ENCODE assay signal across 28 mouse cellular contexts in the genomic region with DNA sequence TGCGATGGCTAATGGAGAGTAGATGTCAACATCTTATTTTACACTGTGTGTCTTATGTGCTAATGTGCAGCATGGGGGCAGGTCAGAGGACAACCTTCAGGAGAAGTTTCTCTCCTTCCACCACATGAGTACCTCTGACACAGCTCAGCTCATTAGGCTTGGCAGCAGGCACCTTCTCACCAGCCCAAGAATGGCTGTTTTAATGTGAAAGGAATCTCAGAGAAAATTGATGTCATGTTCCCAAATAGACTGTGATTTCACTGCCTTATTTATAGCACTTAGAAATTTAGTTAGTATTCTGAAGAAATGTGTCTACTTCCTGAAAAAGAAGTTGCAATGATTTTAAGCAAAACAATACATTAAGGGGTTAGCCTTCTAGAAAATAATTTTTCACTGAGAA. TPM values are rescaled to one million over a fixed set of nuclear protein-coding genes. Genes with fewer than 3 reads are reported as not detected.
DNase-seq lines count a peak whose midpoint lies in the region.
"Had no signal": no experiment of that assay in that cellular context is flagged by ENCODE, and none has a peak within 500 bp of the region (broad histone marks: within the 10 kb centered on the region; RNA-seq: fewer than 3 reads in every experiment).

No protein-coding gene starts in this region.

- no peaks in the 10 kb centered on the region; the same call in 1 of the 2 replicates for H3K79me2 ChIP-seq in macrophage (ENCODE audit: inconsistent target)

- no peak overlapping the region for H3K4me3 ChIP-seq in macrophage (ENCODE audit: inconsistent target)
- H3K4me3 ChIP-seq: heart, embryonic 15.5 days; limb, embryonic 12.5 days; midbrain, embryonic 10.5 days; midbrain, embryonic 15.5 days; neural tube, embryonic 15.5 days had no signal

- intact Hi-C loops in heart, postnatal 10 days (cut with DNase I) = loop anchor here (10.0 kb wide), 1 partner anchor 227 kb away; no protein-coding TSS in a partner anchor

- 100% methylated on average over 1 of the region's 1 CpGs for WGBS in macrophage (ENCODE audit: missing documents)

- H3K27ac ChIP-seq in macrophage = peak overlapping the region; percentile 7; the same call in 1 of the 2 replicates
- H3K27ac ChIP-seq: hindbrain, embryonic 14.5 days; limb, embryonic 12.5 days; liver, embryonic 15.5 days; midbrain, embryonic 10.5 days; midbrain, embryonic 15.5 days; neural tube, embryonic 15.5 days had no signal

- peak; percentile 48 for DNase-seq in heart, adult 11 months
- no peak for DNase-seq in heart, adult 8-10 months (ENCODE audit: low spot score)
- peak; percentile 37 for DNase-seq in 3T3-L1 (ENCODE audit: low read depth, low spot score)
- DNase-seq in NIH3T3 (ENCODE audit: low read depth) = peak; percentile 47
- no peak for DNase-seq in heart, postnatal 4 days
- DNase-seq in heart, postnatal 10 days = no peak
- DNase-seq: adrenal gland, postnatal 25 days; B cell, adult 2 months; cerebellum, adult 2 months; cerebellum, postnatal 14 days; heart, postnatal 36 days; kidney, adult 11 months; kidney, postnatal 14 days; layer of hippocampus, adult 9-11 months; lung, embryonic 14.5 days; retina, postnatal 1 day; spleen, adult 18-20 months; thymus, adult 18-20 months; thymus, postnatal 25 days had no signal

- H3K36me3 ChIP-seq in macrophage (ENCODE audit: inconsistent target) = 0 out of 2 replicates have a peak, but pooled peaks cover 8% of the 10 kb centered on the region
- H3K36me3 ChIP-seq: heart, embryonic 15.5 days; liver, embryonic 15.5 days had no signal

RNA-seq across cellular contexts. Expression of a gene that starts 31.5 kb away (rescaled TPM):
- 100 to 1,000 TPM; 169 to 239 (median 208) TPM for total RNA-seq in heart, adult 8-10 months (2022)
- total RNA-seq in macrophage (2018; cell fraction: chromatin; rRNA removed) = 1 to 10 TPM in 22 of 26 experiments, under 1 TPM in 4; 0.42 to 5.9 (median 2.4) TPM
- under 1 TPM in 25 of 26 experiments, not detected in 1; 0.04 to 0.56 (median 0.15) TPM for total RNA-seq in macrophage (2018; cell fraction: cytosol; rRNA removed)
- total RNA-seq in macrophage (2018; cell fraction: nucleus; rRNA removed) = 1 to 10 TPM in 13 of 26 experiments, under 1 TPM in 13; 0.29 to 2.9 (median 1.1) TPM
- 0.01 to 0.17 TPM (median 0.02 TPM) in 3 replicates for polyA plus RNA-seq in macrophage (2018)
- 100 to 1,000 TPM; 228 to 229 TPM for total RNA-seq in heart, postnatal 4 days (2021)
- 100 to 1,000 TPM; 185 to 219 TPM for total RNA-seq in heart, postnatal 10 days (2021)
- total RNA-seq: CH12.LX had no signal

Comparison
In these comparisons a context has a peak if more than half of its experiments do, and no peak if none do; other contexts are left out.
1. DNase-seq: peak in heart, adult 11 months (single experiment), 3T3-L1 (single experiment) and NIH3T3 (single experiment); none in heart, adult 8-10 months (single experiment), heart, postnatal 4 days (single experiment) and heart, postnatal 10 days (0 of 2).